Mouse (Mus musculus) mesoderm, embryonic 11.5 days (tissue): Measurements from ENCODE around the gene Tcl1b5.

Source experiments
- DNase-seq: peaks from one replicate; pipeline ENCODE4 v3.0.0-alpha.2; 2012; ENCODE audit warnings: low read depth, low spot score

Gene Tcl1b5

GRCm38 (mm10) chr12:105208441-105208840, 32.3 kb downstream of the Tcl1b5 start:
- no peak for DNase-seq

GRCm38 (mm10) chr12:105209231-105209630, 33.1 kb downstream of the Tcl1b5 start:
- DNase-seq: no peak

- DNase-seq: no peak
Observed at GRCm38 (mm10) chr12:105217101-105217760, 41.1 kb downstream of the Tcl1b5 start.

- no peak for DNase-seq
Observed at GRCm38 (mm10) chr12:105222601-105223319, 46.6 kb downstream of the Tcl1b5 start, which contains the start of gene Tcl1. Gene Tcl1, minus strand, starts transcription at chr12:105222793.

- DNase-seq: no peak
Observed at GRCm38 (mm10) chr12:105224621-105225320, 48.6 kb downstream of the Tcl1b5 start.
